Mouse (Mus musculus): ENCODE data around the gene Tymp. TPM values are rescaled to one million over a fixed set of nuclear protein-coding genes. Genes with fewer than 3 reads are reported as not detected.

The Tymp gene
- total RNA-seq, 1 experiment = 0.94 TPM

- no peak overlapping the region for H3K27ac ChIP-seq (ENCODE audit: insufficient read depth, low read depth, low read length, poor library complexity, severe bottlenecking)
- TF ChIP-seq ZC3H11A (IDR thresholded peaks at IDR 0.05; ENCODE audit: borderline replicate concordance, low read depth, low read length) (no peak), MAFK (IDR thresholded peaks at IDR 0.05; ENCODE audit: insufficient read depth, low read depth, low read length) (no peak), HCFC1 (IDR thresholded peaks at IDR 0.05; ENCODE audit: borderline replicate concordance, insufficient read depth, low read length) (no peak), ZNF384 (IDR thresholded peaks at IDR 0.05; ENCODE audit: low read depth, low read length) (no peak), CHD2 (IDR thresholded peaks at IDR 0.05; ENCODE audit: low read depth, low read length) (no peak)
- no peak for DNase-seq (ENCODE audit: low read depth, low spot score)
- in situ Hi-C loops (cut with MboI; ENCODE audit: low sequenced_read_pairs in 2 of 2, unreplicated experiment in 2 of 2) = no loop called here
- peaks cover 32% of the 10 kb centered on the region for H3K36me3 ChIP-seq (ENCODE audit: control insufficient read depth, insufficient read depth, low read length, poor library complexity, severe bottlenecking)
- H3K4me3 ChIP-seq (ENCODE audit: insufficient read depth in 1 of 2, low read depth in 1 of 2, low read length in 2 of 2, poor library complexity in 1 of 2, severe bottlenecking in 1 of 2) = peak overlapping the region in 1 of 2 experiments; percentile 41; a peak in 1 of 4 replicates
- H3K9ac ChIP-seq (ENCODE audit: insufficient read depth, low read depth, low read length, poor library complexity, severe bottlenecking) = peak overlapping the region; percentile 15
- H3K9me3 ChIP-seq (ENCODE audit: control insufficient read depth, insufficient read depth, low read depth, low read length) = no peaks in the 10 kb centered on the region
- H3K4me1 ChIP-seq (ENCODE audit: control insufficient read depth in 2 of 2, insufficient read depth in 2 of 2, low read length in 2 of 2, poor library complexity in 1 of 2) = peaks cover 0 to 27% of the 10 kb centered on the region in 2 experiments; a peak in 2 of 4 replicates
Measured at GRCm38 (mm10) chr15:89352054-89352453, 24.8 kb downstream of the Tymp start.

DNA sequence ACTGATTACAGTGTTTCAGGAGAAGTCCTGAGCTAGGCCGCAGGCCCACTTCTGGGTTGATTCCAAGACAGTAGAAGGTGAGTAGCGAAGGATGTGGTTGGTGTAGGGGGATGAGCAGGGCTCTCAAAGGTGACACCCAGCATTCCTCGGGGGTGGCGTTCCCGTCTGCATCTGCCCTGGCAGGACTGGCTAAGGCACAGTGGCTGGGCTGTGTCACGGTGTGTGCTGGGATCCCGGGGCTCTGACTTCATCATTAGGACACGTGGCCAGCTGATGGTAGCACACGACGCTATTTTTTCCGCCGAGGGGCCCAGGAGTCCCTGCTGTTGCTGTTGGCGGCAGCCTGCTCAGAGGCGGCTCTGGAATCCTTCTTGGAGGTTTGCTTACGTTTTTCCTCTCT, 25.5 kb downstream of the Tymp start:
- no peak for TF ChIP-seq CHD2 (IDR thresholded peaks at IDR 0.05; ENCODE audit: low read depth, low read length)
- no peak for TF ChIP-seq HCFC1 (IDR thresholded peaks at IDR 0.05; ENCODE audit: borderline replicate concordance, insufficient read depth, low read length)
- no peak for TF ChIP-seq ZC3H11A (IDR thresholded peaks at IDR 0.05; ENCODE audit: borderline replicate concordance, low read depth, low read length)
- TF ChIP-seq ZNF384 (IDR thresholded peaks at IDR 0.05; ENCODE audit: low read depth, low read length) = no peak
- TF ChIP-seq MAFK (IDR thresholded peaks at IDR 0.05; ENCODE audit: insufficient read depth, low read depth, low read length) = no peak
- H3K4me3 ChIP-seq (ENCODE audit: insufficient read depth in 1 of 2, low read depth in 1 of 2, low read length in 2 of 2, poor library complexity in 1 of 2, severe bottlenecking in 1 of 2) = peak overlapping the region; percentile 23 to 41; a peak in 3 of 4 replicates
- DNase-seq (ENCODE audit: low read depth, low spot score) = no peak
- H3K9me3 ChIP-seq (ENCODE audit: control insufficient read depth, insufficient read depth, low read depth, low read length) = no peaks in the 10 kb centered on the region
- H3K9ac ChIP-seq (ENCODE audit: insufficient read depth, low read depth, low read length, poor library complexity, severe bottlenecking) = peak overlapping the region; percentile 15
- in situ Hi-C loops (cut with MboI; ENCODE audit: low sequenced_read_pairs in 2 of 2, unreplicated experiment in 2 of 2) = no loop called here
- H3K27ac ChIP-seq (ENCODE audit: insufficient read depth, low read depth, low read length, poor library complexity, severe bottlenecking) = no peak overlapping the region
- H3K36me3 ChIP-seq (ENCODE audit: control insufficient read depth, insufficient read depth, low read length, poor library complexity, severe bottlenecking) = peaks cover 32% of the 10 kb centered on the region
- H3K4me1 ChIP-seq (ENCODE audit: control insufficient read depth in 2 of 2, insufficient read depth in 2 of 2, low read length in 2 of 2, poor library complexity in 1 of 2) = peaks cover 0 to 27% of the 10 kb centered on the region in 2 experiments; a peak in 2 of 4 replicates

DNA sequence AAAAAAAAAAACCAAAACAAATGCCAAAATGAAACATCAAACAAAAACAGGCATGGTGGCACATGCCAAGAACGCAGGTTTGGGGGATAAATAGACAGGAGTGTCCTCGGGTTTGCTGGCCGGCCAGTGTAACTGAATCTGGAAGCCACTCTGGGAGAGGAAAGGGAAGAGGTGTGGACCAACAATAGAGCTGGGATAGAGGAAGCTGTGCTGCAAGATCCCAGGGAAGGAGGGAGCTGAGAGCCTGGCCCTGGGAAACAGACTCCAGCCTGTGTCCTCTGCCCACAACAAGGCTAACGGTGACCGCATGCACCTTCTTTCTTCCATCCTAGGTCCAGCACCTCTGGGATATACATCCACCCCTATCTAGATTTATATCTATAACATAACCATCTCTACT, 26.4 kb downstream of the Tymp start:
- H3K36me3 ChIP-seq (ENCODE audit: control insufficient read depth, insufficient read depth, low read length, poor library complexity, severe bottlenecking) = peaks cover 32% of the 10 kb centered on the region
- H3K27ac ChIP-seq (ENCODE audit: insufficient read depth, low read depth, low read length, poor library complexity, severe bottlenecking) = no peak overlapping the region
- no peak overlapping the region for H3K4me3 ChIP-seq (ENCODE audit: insufficient read depth in 1 of 2, low read depth in 1 of 2, low read length in 2 of 2, poor library complexity in 1 of 2, severe bottlenecking in 1 of 2)
- H3K4me1 ChIP-seq (ENCODE audit: control insufficient read depth in 2 of 2, insufficient read depth in 2 of 2, low read length in 2 of 2, poor library complexity in 1 of 2) = peaks cover 0 to 27% of the 10 kb centered on the region in 2 experiments; a peak in 2 of 4 replicates
- TF ChIP-seq MAFK (IDR thresholded peaks at IDR 0.05; ENCODE audit: insufficient read depth, low read depth, low read length) (no peak), ZC3H11A (IDR thresholded peaks at IDR 0.05; ENCODE audit: borderline replicate concordance, low read depth, low read length) (no peak), CHD2 (IDR thresholded peaks at IDR 0.05; ENCODE audit: low read depth, low read length) (no peak), ZNF384 (IDR thresholded peaks at IDR 0.05; ENCODE audit: low read depth, low read length) (no peak), HCFC1 (IDR thresholded peaks at IDR 0.05; ENCODE audit: borderline replicate concordance, insufficient read depth, low read length) (no peak)
- H3K9me3 ChIP-seq (ENCODE audit: control insufficient read depth, insufficient read depth, low read depth, low read length) = no peaks in the 10 kb centered on the region
- no peak overlapping the region for H3K9ac ChIP-seq (ENCODE audit: insufficient read depth, low read depth, low read length, poor library complexity, severe bottlenecking)
- no peak for DNase-seq (ENCODE audit: low read depth, low spot score)
- in situ Hi-C loops (cut with MboI; ENCODE audit: low sequenced_read_pairs in 2 of 2, unreplicated experiment in 2 of 2) = no loop called here

DNA sequence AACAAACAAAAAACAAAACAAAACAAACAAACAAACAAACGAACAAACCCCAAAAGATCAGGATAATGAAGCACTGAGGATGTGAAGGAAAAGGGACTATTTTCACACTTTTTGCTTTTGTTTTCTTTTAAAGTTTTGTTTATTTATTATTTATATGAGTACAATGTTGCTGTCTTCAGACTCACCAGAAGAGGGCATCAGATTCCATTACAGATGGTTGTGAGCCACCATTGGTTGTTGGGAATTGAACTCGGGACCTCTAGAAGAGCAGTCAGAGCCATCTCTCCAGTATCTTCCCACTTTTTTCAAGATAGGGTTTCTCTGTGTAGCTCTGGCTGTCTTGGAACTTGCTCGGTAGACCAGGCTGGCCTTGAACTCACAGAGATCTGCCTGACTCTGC, 33.5 kb downstream of the Tymp start:
- Histone ChIP-seq H3K9ac (ENCODE audit: insufficient read depth, low read depth, low read length, poor library complexity, severe bottlenecking) (no peak overlapping the region), H3K9me3 (ENCODE audit: control insufficient read depth, insufficient read depth, low read depth, low read length) (0 out of 2 replicates have a peak, but pooled peaks cover 1% of the 10 kb centered on the region), H3K4me1 (ENCODE audit: control insufficient read depth in 2 of 2, insufficient read depth in 2 of 2, low read length in 2 of 2, poor library complexity in 1 of 2) (no peaks in the 10 kb centered on the region), H3K27ac (ENCODE audit: insufficient read depth, low read depth, low read length, poor library complexity, severe bottlenecking) (no peak overlapping the region), H3K4me3 (ENCODE audit: insufficient read depth in 1 of 2, low read depth in 1 of 2, low read length in 2 of 2, poor library complexity in 1 of 2, severe bottlenecking in 1 of 2) (no peak overlapping the region), H3K36me3 (ENCODE audit: control insufficient read depth, insufficient read depth, low read length, poor library complexity, severe bottlenecking) (no peaks in the 10 kb centered on the region)
- TF ChIP-seq MAFK (IDR thresholded peaks at IDR 0.05; ENCODE audit: insufficient read depth, low read depth, low read length) = no peak
- no peak for TF ChIP-seq ZNF384 (IDR thresholded peaks at IDR 0.05; ENCODE audit: low read depth, low read length)
- TF ChIP-seq ZC3H11A (IDR thresholded peaks at IDR 0.05; ENCODE audit: borderline replicate concordance, low read depth, low read length) = no peak
- no peak for TF ChIP-seq CHD2 (IDR thresholded peaks at IDR 0.05; ENCODE audit: low read depth, low read length)
- TF ChIP-seq HCFC1 (IDR thresholded peaks at IDR 0.05; ENCODE audit: borderline replicate concordance, insufficient read depth, low read length) = no peak
- no peak for DNase-seq (ENCODE audit: low read depth, low spot score)
- in situ Hi-C loops (cut with MboI; ENCODE audit: low sequenced_read_pairs in 2 of 2, unreplicated experiment in 2 of 2) = no loop called here
